10 mouse cellular contexts compared by ENCODE assay signal in the genomic region with DNA sequence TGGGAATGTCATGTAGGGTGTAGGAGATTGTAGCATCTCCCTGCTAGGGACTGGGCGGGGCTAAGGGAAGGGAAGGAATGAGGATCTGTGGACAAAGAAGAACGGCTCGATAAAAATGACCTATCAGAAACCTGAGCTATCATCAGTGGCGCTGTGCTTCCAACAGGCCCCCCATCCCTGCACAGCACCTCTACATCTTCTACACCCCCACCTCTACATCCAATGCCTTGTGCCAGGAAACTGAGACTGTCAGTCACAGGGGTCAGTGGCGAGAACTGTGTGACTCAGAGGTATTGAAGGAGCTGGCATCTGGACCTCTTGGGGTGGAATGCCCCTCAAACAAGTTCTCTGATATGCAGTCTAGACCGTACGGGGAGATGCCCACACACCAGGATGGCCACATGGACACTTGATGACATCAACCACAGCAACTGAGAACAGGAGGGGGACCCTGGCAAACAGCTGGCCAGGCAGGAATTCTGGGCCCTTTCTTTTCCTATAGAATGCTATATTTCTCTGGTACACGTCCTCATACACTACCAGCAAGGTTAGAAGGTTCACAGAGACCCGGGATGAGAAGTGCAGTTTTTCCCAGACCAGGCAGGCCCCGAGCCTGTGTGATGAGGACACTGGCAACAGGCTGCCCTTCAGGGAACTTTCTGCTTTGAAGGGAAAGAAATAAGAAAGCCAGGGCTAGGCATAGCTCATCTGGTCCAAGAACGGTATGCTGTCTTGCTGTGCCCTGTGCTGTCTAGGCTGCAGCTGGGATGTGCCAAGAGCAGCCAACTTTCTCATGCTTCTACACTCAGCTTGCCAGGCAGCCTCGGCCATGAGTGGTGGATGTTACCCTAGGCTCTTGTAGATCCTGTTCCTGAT. TPM values are rescaled to one million over a fixed set of nuclear protein-coding genes. Genes with fewer than 3 reads are reported as not detected.
A peak's percentile ranks its signal among the peaks of the same experiment; 100 is the strongest.
DNase-seq lines count a peak whose midpoint lies in the region; ATAC-seq and TF ChIP-seq lines count a peak whose summit lies in the region.
"Had no signal": no experiment of that assay in that cellular context is flagged by ENCODE, and none has a peak within 500 bp of the region (broad histone marks: within the 10 kb centered on the region; RNA-seq: fewer than 3 reads in every experiment).

No protein-coding gene starts in this region.

- no peaks in the 10 kb centered on the region for H3K79me2 ChIP-seq in myocyte (ENCODE audit: control insufficient read depth, insufficient read depth)

- H3K27me3 ChIP-seq in cerebellum, adult 2 months (ENCODE audit: control insufficient read depth, insufficient read depth, low read length) = no peaks in the 10 kb centered on the region
- no peaks in the 10 kb centered on the region for H3K27me3 ChIP-seq in intestine, embryonic 16.5 days (replicated peaks; ENCODE audit: control insufficient read depth, insufficient read depth, low read length)
- no peaks in the 10 kb centered on the region for H3K27me3 ChIP-seq in intestine, embryonic 15.5 days (replicated peaks)
- no peaks in the 10 kb centered on the region for H3K27me3 ChIP-seq in midbrain, embryonic 10.5 days (ENCODE audit: low read depth, poor library complexity, severe bottlenecking)
- H3K27me3 ChIP-seq in midbrain, postnatal 0 days (ENCODE audit: insufficient read depth, low read length) = no peaks in the 10 kb centered on the region
- H3K27me3 ChIP-seq in myocyte (ENCODE audit: control insufficient read depth, insufficient read depth, insufficient read length) = no peaks in the 10 kb centered on the region

- no peak for TF ChIP-seq POLR2A in cerebellum, adult 2 months (IDR thresholded peaks at IDR 0.05; ENCODE audit: borderline replicate concordance, insufficient read depth, low read length)
- TF ChIP-seq POLR2A in myocyte (IDR thresholded peaks at IDR 0.05; ENCODE audit: insufficient read length, low read depth) = no peak

- H3K4me2 ChIP-seq in intestine, embryonic 16.5 days (ENCODE audit: low read depth, low read length) = no peak overlapping the region
- H3K4me2 ChIP-seq in intestine, embryonic 15.5 days (replicated peaks) = no peak overlapping the region
- no peak overlapping the region for H3K4me2 ChIP-seq in midbrain, postnatal 0 days (ENCODE audit: low read depth, low read length, poor library complexity, severe bottlenecking)
- peak overlapping the region; percentile 49 for H3K4me2 ChIP-seq in myocyte (ENCODE audit: low read depth)

- H3ac ChIP-seq in myocyte (ENCODE audit: control insufficient read depth, insufficient read length) = peak overlapping the region; percentile 22

- H3K9ac ChIP-seq in intestine, embryonic 16.5 days (ENCODE audit: low read depth, low read length) = no peak overlapping the region
- H3K9ac ChIP-seq in intestine, embryonic 15.5 days = no peak overlapping the region
- no peak overlapping the region for H3K9ac ChIP-seq in midbrain, postnatal 0 days (replicated peaks; ENCODE audit: low read length, poor library complexity, severe bottlenecking)

- H3K4me3 ChIP-seq in cerebellum, adult 2 months (replicated peaks; ENCODE audit: insufficient read depth, low read depth, low read length) = no peak overlapping the region
- H3K4me3 ChIP-seq in intestine, embryonic 16.5 days (ENCODE audit: low read length) = no peak overlapping the region
- H3K4me3 ChIP-seq in intestine, embryonic 15.5 days (replicated peaks) = no peak overlapping the region
- no peak overlapping the region for H3K4me3 ChIP-seq in midbrain, embryonic 10.5 days
- no peak overlapping the region for H3K4me3 ChIP-seq in midbrain, postnatal 0 days (ENCODE audit: low read depth, low read length)
- H3K4me3 ChIP-seq in myocyte = no peak overlapping the region

- ATAC-seq in intestine, embryonic 16.5 days = 0 out of 2 replicates have a peak, but pooled peaks have one; percentile 24
- ATAC-seq in intestine, embryonic 15.5 days = no peak
- ATAC-seq in midbrain, postnatal 0 days (ENCODE audit: low FRiP score) = no peak
- ATAC-seq: inflammation-experienced regulatory T-cells, adult 6 months had no signal

- H3K36me3 ChIP-seq in intestine, embryonic 16.5 days (ENCODE audit: control insufficient read depth, insufficient read depth, low read length) = no peaks in the 10 kb centered on the region
- H3K36me3 ChIP-seq in intestine, embryonic 15.5 days = no peaks in the 10 kb centered on the region
- peaks cover 8% of the 10 kb centered on the region for H3K36me3 ChIP-seq in midbrain, embryonic 10.5 days
- peaks cover 9% of the 10 kb centered on the region; the same call in 1 of the 2 replicates for H3K36me3 ChIP-seq in midbrain, postnatal 0 days (ENCODE audit: insufficient read depth, low read length)
- H3K36me3 ChIP-seq in myocyte (ENCODE audit: control insufficient read depth, insufficient read depth) = no peaks in the 10 kb centered on the region

- DNase-seq in cerebellum, adult 2 months = peak in 1 of 2 experiments; percentile 37
- DNase-seq in cerebellum, postnatal 14 days = no peak
- no peak for DNase-seq in midbrain, embryonic 10.5 days (ENCODE audit: low spot score)
- DNase-seq in midbrain, postnatal 0 days (ENCODE audit: low spot score) = no peak
- DNase-seq in spleen, postnatal 14 days (ENCODE audit: low spot score in 2 of 2) = no peak
- DNase-seq: cerebellum, postnatal 25 days had no signal

- H3K4me1 ChIP-seq in cerebellum, adult 2 months (ENCODE audit: control insufficient read depth, insufficient read depth, low read length) = peaks cover 76% of the 10 kb centered on the region
- H3K4me1 ChIP-seq in intestine, embryonic 16.5 days (ENCODE audit: control insufficient read depth, insufficient read depth, low read length) = no peaks in the 10 kb centered on the region
- 0 out of 2 replicates have a peak, but pooled peaks cover 4% of the 10 kb centered on the region for H3K4me1 ChIP-seq in intestine, embryonic 15.5 days (replicated peaks)
- peaks cover 35% of the 10 kb centered on the region for H3K4me1 ChIP-seq in midbrain, embryonic 10.5 days
- peaks cover 11% of the 10 kb centered on the region; the same call in 1 of the 2 replicates for H3K4me1 ChIP-seq in midbrain, postnatal 0 days (ENCODE audit: insufficient read depth, low read length)

- WGBS in cerebellum, adult 2 months = 50% methylated on average over 12 of the region's 12 CpGs
- 77% methylated on average over 12 of the region's 12 CpGs for whole genome bisulfite sequencing in intestine, embryonic 16.5 days
- 73% methylated on average over 12 of the region's 12 CpGs for WGBS in intestine, embryonic 15.5 days
- 87% methylated on average over 12 of the region's 12 CpGs for WGBS in midbrain, embryonic 10.5 days
- 81% methylated on average over 12 of the region's 12 CpGs for WGBS in midbrain, postnatal 0 days

- TF ChIP-seq CTCF in cerebellum, adult 2 months (IDR thresholded peaks at IDR 0.05; ENCODE audit: borderline replicate concordance, insufficient read depth, low read depth, low read length) = no peak
- no peak for TF ChIP-seq CTCF in midbrain, postnatal 0 days (IDR thresholded peaks at IDR 0.05)

- H3K27ac ChIP-seq in cerebellum, adult 2 months (ENCODE audit: insufficient read depth, low read length) = peak overlapping the region; percentile 25; the same call in 1 of the 2 replicates
- no peak overlapping the region for H3K27ac ChIP-seq in intestine, embryonic 16.5 days (ENCODE audit: low read length)
- H3K27ac ChIP-seq in intestine, embryonic 15.5 days = no peak overlapping the region
- H3K27ac ChIP-seq in midbrain, embryonic 10.5 days (replicated peaks) = peak overlapping the region; percentile 63
- no peak overlapping the region for H3K27ac ChIP-seq in midbrain, postnatal 0 days (ENCODE audit: low read depth, low read length)

- H3K9me3 ChIP-seq in intestine, embryonic 16.5 days (ENCODE audit: control insufficient read depth, low read length) = no peaks in the 10 kb centered on the region
- H3K9me3 ChIP-seq in intestine, embryonic 15.5 days = no peaks in the 10 kb centered on the region
- no peaks in the 10 kb centered on the region for H3K9me3 ChIP-seq in midbrain, embryonic 10.5 days (replicated peaks)
- no peaks in the 10 kb centered on the region for H3K9me3 ChIP-seq in midbrain, postnatal 0 days (ENCODE audit: low read length)

TF ChIP-seq in myocyte, 11 proteins besides CTCF, POLR2A, EP300 and RAD21:
- peak in 1 of 3 experiments; percentile 51 for TF ChIP-seq MYOG (IDR thresholded peaks at IDR 0.05; ENCODE audit: control insufficient read depth in 1 of 3, insufficient read depth in 1 of 3, insufficient read length in 2 of 3, low read depth in 2 of 3)
- TF ChIP-seq TCF12 (IDR thresholded peaks at IDR 0.05; ENCODE audit: insufficient read depth, poor library complexity, severe bottlenecking) = no peak
- TF ChIP-seq MYOD1 (IDR thresholded peaks at IDR 0.05; ENCODE audit: control insufficient read depth in 1 of 3, insufficient read length in 2 of 3, low read depth in 2 of 3) = peak in 1 of 3 experiments; percentile 61

RNA-seq across cellular contexts. Expression of gene Cerk, which starts 16.8 kb away (rescaled TPM):
- polyA plus RNA-seq in cerebellum, adult 2 months (2012; rRNA removed) = 152 and 159 TPM in 2 replicates
- 7.9 and 8.0 TPM in 2 replicates for polyA plus RNA-seq in intestine, embryonic 16.5 days (2015; fragmentation: Nextera tagmentation; extraction: Ambion mirVana)
- polyA plus RNA-seq in intestine, embryonic 15.5 days (2015; fragmentation: Nextera tagmentation; extraction: Ambion mirVana) = 8.4 and 8.9 TPM in 2 replicates
- 13.3 and 16.8 TPM in 2 replicates for polyA plus RNA-seq in midbrain, embryonic 10.5 days (2016; fragmentation: Nextera tagmentation; extraction: Ambion mirVana)
- total RNA-seq in midbrain, postnatal 0 days (2014; rRNA removed) = 35.8 and 37.0 TPM in 2 replicates
- polyA plus RNA-seq in midbrain, postnatal 0 days (2015; fragmentation: Nextera tagmentation; extraction: Ambion mirVana) = 21.6 and 21.9 TPM in 2 replicates
- 13.8 TPM for polyA plus RNA-seq in myocyte (2012; fragmentation: generic; extraction: Trizol)

RNA-seq across cellular contexts. Expression of gene Tbc1d22a, which starts 45.1 kb away (rescaled TPM):
- polyA plus RNA-seq in cerebellum, adult 2 months (2012; rRNA removed) = 23.0 and 23.3 TPM in 2 replicates
- polyA plus RNA-seq in intestine, embryonic 16.5 days (2015; fragmentation: Nextera tagmentation; extraction: Ambion mirVana) = 12.5 and 13.7 TPM in 2 replicates
- polyA plus RNA-seq in intestine, embryonic 15.5 days (2015; fragmentation: Nextera tagmentation; extraction: Ambion mirVana) = 10.0 and 10.9 TPM in 2 replicates
- polyA plus RNA-seq in midbrain, embryonic 10.5 days (2016; fragmentation: Nextera tagmentation; extraction: Ambion mirVana) = 10.8 and 12.5 TPM in 2 replicates
- total RNA-seq in midbrain, postnatal 0 days (2014; rRNA removed) = 19.7 and 19.8 TPM in 2 replicates
- polyA plus RNA-seq in midbrain, postnatal 0 days (2015; fragmentation: Nextera tagmentation; extraction: Ambion mirVana) = 13.6 and 13.9 TPM in 2 replicates
- polyA plus RNA-seq in myocyte (2012; fragmentation: generic; extraction: Trizol) = 30.5 TPM

Comparison
In these comparisons a context has a peak if more than half of its experiments do, and no peak if none do; other contexts are left out.
1. H3K27ac ChIP-seq: peak in cerebellum, adult 2 months (single experiment) and midbrain, embryonic 10.5 days (single experiment); none in intestine, embryonic 16.5 days (single experiment), intestine, embryonic 15.5 days (single experiment) and midbrain, postnatal 0 days (single experiment).